Mouse (Mus musculus): Measurements from ENCODE around the gene Tmtc3.
"Not testable (repeated sequence)": the region's sequence is repeated elsewhere in the genome, so short reads cannot be mapped to it uniquely, and the experiment has no call there.

The Tmtc3 gene

GRCm38 (mm10) chr10:100487097-100487978 lies at the start of gene Tmtc3, which contains the start of gene Cep290:
TSS of gene Tmtc3 (minus strand) at chr10:100487350.
TSS of gene Cep290 (plus strand) at chr10:100487558.
- peak; percentile 58 to 60 for DNase-seq

- no peak for DNase-seq
Observed at GRCm38 (mm10) chr10:100524499-100525390, 37.6 kb upstream of the Tmtc3 start.

GRCm38 (mm10) chr10:100522330-100522729 lies 35.2 kb upstream of the Tmtc3 start:
- DNase-seq: no peak

GRCm38 (mm10) chr10:100521617-100522016 lies 34.5 kb upstream of the Tmtc3 start:
- DNase-seq: peak; percentile 4 to 7

GRCm38 (mm10) chr10:100508170-100508569 lies 21.0 kb upstream of the Tmtc3 start:
- DNase-seq: no peak

- no peak for DNase-seq
Observed at GRCm38 (mm10) chr10:100498309-100498708, 11.2 kb upstream of the Tmtc3 start.

GRCm38 (mm10) chr10:100491916-100492315 lies 4.8 kb upstream of the Tmtc3 start:
- no peak for DNase-seq

GRCm38 (mm10) chr10:100486701-100487096 lies 451 bp downstream of the Tmtc3 start:
- peak in 1 of 2 experiments; percentile 10 for DNase-seq

GRCm38 (mm10) chr10:100479538-100479937 lies 7.6 kb downstream of the Tmtc3 start:
- DNase-seq: no peak

GRCm38 (mm10) chr10:100475040-100475439 lies 12.1 kb downstream of the Tmtc3 start:
- no peak for DNase-seq

GRCm38 (mm10) chr10:100460515-100460914 lies 26.6 kb downstream of the Tmtc3 start:
- no peak for DNase-seq

GRCm38 (mm10) chr10:100449394-100449793 lies 37.8 kb downstream of the Tmtc3 start:
- DNase-seq: no peak

GRCm38 (mm10) chr10:100427592-100427991 lies 59.6 kb downstream of the Tmtc3 start:
- no peak for DNase-seq

GRCm38 (mm10) chr10:100415566-100415965 lies 71.6 kb downstream of the Tmtc3 start:
- no peak for DNase-seq

GRCm38 (mm10) chr10:100402301-100402700 lies 84.8 kb downstream of the Tmtc3 start:
- DNase-seq: not testable (repeated sequence)

Measured in spleen, adult 18-20 months (tissue).